Mouse (Mus musculus) MEL-GATA-1-ER (cell line): Measurements from ENCODE around the gene Cort.
"Not testable (repeated sequence)": the region's sequence is repeated elsewhere in the genome, so short reads cannot be mapped to it uniquely, and the experiment has no call there.

ENCODE experiments used
- DNase-seq: peaks from one replicate; pipeline ENCODE4 v3.0.0-alpha.2; 2012; ENCODE audit warnings: low read depth; ENCODE audit errors: extremely low read depth

The Cort gene

DNA sequence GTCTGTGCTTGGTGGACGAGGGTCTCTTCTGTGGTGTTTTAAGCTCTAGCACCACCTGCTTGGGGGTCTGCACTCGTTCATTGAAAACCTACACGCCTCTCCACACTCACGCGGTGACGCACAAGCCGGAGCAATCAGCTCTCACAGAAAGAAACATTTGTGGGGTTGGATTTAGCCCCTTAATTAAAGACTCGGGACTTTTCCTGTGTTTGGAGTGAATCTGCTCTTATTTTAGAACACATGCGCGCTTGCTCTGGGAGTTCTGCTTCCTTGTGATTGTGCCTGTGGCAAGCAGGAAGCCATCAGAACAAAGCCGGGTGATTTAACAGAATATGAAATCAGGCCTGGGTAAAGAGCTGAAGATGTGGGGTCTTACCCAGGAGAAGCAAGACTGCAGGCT lies at the start of gene Cort:
Gene Cort, minus strand, starts transcription at position 101 of the 400 bp plus-strand sequence.
- DNase-seq = no peak

DNA sequence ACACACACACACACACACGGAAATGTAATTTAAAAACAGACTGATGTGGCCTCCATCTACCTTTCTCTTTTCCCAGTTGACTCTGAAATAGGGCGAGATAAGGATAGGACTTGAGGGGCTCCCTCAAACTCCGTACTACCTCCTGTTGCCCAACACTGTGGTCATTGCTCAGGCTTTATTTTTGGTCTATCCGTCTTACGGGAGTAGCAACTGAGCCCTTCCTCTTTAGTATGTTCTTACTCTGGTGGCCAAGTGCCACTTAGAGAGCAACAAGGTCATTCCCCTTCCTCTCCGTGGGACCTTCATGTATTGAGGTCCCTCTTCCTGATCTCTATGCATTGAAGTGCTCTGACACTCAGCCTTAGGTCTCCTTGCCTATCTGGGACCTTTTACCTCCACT lies 47.1 kb upstream of the Cort start:
- no peak for DNase-seq

DNA sequence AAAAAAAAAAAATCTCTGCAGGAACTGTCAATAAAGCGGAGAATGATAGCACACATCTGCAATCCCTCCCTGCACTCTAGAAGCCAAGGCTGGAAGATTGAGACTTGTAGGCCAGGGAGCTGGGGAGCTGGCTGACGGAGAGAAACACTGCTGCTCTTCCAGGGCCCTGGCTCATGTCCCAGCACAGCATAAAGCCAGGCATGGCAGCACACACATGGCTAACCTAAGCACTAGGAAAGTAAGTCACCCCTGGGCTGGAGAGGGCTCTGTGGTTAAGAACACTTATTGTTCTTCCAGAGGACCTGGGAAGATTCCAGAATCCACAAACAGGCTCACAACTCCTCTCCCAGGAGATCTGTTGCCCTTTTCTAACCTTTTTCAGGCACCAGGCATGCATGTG lies 46.1 kb upstream of the Cort start:
- no peak for DNase-seq

DNA sequence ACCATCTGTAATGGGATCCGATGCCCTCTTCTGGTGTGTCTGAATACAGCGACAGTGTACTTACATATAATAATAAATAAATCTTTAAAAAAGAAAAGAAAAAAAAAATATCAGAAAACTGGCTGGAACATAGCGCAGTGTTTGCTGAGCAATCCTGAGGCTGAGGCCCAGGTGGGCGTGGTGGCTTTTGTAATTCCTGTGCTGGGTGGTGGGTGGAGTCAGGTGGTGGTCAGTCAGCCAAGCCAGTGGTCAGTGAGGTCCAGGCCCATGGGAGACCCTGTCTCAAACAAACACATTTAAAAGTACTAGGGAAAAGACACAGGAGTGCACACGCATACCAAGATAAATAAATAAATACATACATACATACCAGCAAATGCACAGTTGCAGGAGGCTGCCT lies 45.5 kb upstream of the Cort start:
- DNase-seq = no peak

DNA sequence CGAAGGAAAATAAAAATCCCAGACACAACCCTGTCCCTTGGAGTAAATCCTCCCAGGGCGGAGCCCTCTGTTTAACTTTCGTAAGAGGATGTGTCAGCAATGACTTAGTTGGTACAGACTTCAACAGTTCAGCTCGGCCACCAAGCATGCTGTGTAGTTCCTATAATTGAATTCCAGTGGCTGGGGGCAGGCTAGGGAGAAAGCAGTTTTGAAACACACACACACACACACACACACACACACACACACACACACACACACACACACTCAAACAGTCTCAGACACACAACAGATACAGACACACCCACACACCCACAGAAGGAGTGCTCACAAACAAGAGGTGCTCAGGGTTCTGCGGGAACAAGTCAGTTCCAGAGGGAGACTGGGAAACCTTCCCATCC lies 45.0 kb upstream of the Cort start:
- DNase-seq = no peak

DNA sequence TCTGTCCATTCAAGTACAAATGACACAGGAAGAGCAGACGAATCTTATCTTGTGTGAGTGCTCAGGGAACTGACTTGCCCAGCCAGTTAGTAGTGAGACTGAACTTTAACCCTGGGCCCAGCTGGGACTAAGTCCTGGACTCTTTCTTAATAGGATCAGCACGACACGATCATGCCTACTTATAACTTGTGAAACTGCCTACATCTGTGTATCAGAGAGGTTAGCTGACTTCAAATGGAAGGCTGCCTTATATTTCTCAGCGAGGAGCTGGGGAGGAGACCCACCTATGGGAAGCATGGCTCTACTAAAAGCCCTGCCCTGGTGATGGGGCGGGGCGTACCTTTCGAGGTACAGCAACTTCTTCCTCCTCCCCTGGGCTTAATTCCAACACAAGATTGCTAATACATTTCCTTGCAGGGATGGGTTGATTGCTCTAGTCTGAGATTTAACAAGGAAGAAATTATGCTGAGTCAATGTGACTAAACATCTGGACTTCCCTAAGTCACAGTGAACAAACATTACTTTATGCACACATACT lies 43.9 kb upstream of the Cort start:
- DNase-seq = peak; percentile 65

DNA sequence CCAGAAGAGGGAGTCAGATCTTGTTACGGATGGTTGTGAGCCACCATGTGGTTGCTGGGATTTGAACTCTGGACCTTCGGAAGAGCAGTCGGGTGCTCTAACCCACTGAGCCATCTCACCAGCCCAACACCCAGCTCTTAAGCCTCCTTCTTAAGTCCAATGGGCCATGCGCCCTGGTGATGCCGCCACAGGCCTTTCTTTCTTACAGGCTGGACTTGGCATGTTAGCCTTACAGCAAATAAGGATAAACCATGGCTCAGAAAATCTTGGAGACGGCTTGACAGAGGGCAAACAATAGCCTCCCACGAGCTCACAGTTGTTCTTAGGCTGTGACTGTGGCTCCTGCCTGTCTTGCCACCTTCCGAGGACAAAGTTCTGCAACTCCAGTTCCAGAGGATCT lies 43.4 kb upstream of the Cort start:
- DNase-seq = not testable (repeated sequence)

DNA sequence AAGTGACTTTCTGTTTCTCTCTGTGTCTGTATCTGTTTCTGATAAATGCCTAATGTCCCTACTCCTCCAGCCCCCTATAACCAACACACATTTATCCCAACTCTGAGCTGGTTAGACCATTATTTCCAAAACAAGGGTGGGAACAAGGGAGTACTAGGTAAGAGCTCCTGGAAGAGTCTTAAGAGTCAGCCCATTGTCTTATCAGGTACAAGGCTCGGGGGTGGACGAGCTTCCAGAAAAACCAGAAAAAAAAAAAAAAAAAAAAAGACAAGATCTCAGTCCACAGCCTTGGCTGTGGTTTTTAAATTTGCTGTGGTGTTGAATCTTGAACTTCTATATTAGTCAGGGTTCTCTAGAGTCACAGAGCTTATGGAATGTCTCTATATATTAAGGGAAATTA lies 41.5 kb upstream of the Cort start:
- no peak for DNase-seq

DNA sequence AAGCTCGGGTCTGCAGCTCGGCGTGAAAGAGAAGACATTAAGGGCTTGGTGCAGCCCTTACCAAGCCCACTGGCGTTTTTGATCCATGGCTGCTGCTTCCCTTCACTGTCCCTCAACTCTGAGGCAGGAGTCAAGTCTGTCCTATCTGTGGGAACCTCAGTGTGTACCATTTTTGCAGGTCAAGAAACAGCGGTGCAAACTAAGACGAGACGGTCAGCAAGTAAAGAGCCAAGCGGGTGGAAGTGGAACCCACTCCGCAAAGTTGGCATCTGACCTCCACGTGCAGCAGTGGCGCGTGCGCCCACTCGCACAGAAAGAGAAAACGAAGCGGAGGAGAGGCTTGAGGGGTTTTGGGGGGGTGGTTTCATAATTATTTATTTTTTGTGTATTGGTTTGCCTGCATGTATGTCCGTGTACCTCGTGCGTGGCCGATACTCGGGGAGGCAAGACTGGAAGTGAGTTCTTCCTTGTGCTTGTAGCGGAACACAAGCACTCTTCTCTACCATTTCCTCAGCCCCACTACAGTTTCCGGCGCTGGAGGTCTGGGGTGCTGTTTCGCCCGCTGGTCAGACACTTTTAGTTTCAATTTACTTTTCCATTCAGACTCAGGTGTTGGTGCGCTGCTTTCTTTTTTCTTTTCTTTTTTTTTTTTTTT lies 40.5 kb upstream of the Cort start:
- no peak for DNase-seq

DNA sequence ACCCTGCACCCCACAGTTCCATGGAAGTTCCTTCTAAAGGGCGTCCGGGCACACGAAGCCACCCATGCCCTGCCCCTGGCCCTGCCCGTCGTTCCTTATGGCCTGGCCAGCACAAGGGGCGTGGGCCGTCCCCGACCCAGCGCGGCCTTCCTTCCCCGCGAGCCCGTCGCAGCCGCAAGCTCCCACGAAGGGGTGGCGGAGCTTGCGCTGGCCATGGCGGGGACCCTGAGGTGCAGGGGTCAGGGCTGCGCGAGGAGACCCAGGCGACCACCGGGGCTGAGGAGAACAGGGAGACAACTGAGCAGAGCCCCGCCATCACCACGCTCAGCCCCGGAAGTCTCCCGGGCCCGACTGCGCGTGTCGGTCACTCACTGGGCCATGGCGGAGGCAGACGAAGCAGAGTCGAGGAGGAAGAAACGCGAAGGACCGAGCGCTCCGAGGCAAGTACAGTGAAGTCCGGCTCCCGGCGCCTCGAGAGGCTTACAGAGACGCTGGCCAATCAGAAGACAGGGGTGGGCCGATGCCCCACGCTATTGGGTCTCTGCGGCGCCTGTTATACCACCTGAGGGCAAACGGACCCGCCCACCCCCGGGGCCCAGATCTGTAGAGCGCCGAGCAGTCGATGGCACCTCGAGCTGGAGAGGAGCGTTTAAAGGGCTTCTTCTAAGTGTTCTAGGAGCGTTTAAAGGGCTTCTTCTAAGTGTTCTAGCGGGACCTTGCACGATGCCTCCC lies 39.8 kb upstream of the Cort start, which contains the start of gene Pgd:
Gene Pgd, minus strand, starts transcription at position 557 of the 732 bp plus-strand sequence.
- peak; percentile 91 for DNase-seq

DNA sequence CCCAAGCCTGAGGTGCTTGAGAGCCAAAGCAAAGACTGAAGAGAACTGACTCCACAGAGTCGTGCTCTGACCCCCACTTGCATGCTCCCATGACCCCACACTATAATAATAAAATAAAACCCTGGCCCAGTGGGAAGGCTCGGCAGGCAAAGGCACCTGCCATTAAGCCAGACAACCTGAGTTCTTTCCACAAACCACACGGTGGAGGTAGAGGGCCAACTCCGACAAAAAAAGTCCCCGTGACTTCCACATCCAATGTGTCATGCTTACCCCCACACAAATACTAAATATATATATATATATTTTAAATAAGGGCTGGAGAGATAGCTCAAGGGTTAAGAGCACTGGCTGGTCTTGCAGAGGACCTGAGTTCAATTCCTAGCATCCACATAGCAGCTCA lies 37.6 kb upstream of the Cort start:
- no peak for DNase-seq

DNA sequence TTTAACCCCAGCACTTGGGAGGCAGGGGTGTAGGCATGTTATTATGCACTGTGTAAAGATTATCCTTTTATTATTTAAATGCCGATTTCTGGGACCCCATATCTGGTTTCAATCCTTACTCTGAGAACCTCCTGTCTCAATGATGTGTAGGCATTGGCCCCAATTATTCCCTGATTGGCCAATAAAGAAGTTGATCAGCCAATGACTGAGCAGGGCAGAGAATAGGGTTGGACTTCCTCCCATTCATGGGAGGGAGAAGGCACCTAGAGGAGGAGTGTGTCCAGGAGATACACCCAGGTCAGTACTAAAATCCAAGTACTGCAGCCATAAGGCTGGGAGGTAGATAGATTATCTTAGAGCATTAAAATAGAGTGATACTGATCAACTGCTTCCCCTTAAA lies 36.6 kb upstream of the Cort start:
- no peak for DNase-seq

DNA sequence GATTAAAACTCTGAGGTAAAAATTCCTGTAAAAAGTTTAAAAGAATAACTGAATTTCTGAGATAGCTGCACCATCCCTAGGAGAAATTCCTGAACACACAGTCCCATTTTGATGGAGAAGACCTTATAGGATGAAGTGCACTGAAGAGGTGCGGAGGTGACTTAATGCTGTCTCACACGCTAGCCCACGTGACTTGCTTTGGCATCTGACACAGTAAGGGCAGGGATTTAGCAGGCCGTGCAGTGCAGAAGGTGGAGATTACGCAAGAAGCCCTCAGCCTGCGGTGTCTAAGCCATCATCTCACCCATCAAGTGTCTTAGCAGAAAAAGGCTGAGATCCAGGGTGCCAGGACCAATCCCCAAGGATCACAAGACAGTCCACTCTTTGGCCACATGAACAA lies 34.6 kb upstream of the Cort start:
- DNase-seq = no peak

DNA sequence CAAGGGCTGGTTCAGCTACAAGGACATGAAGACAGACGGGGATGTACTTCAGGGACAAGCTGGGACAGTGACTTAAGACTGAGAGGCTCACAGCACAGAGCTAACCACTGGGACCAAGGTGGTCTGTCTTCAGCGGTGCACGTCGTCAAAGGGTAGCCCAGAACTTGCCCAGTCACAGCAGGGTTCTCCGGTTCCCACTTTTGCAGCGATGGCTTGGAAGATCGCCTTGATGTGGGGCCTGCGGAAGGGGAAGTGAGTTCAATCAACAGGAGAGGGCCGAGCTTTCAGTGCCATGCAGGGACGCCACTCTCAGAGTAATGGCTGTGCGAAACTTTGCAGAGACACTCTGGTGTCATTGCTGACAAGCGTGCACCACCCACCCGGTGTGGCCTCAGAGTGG lies 33.3 kb upstream of the Cort start:
- DNase-seq = no peak

DNA sequence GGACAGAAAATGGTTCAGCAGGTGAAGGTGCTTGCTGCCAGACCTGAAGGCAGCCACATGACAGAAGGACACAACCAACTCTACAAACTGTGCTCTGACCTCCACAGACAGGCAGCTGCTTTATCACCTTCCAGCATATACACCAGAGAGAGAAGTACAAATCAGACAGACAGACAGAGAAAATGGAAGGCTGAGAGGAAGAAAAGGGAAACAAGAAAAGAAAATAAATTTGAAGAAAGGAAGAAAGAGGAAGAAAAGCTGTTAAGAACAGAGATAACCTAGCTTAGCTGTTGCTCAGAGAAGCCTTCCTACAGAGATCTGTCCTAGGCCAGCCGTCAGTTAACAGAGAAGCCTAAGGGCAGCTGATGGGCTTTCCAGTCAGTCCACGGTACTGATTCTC lies 32.6 kb upstream of the Cort start:
- no peak for DNase-seq

DNA sequence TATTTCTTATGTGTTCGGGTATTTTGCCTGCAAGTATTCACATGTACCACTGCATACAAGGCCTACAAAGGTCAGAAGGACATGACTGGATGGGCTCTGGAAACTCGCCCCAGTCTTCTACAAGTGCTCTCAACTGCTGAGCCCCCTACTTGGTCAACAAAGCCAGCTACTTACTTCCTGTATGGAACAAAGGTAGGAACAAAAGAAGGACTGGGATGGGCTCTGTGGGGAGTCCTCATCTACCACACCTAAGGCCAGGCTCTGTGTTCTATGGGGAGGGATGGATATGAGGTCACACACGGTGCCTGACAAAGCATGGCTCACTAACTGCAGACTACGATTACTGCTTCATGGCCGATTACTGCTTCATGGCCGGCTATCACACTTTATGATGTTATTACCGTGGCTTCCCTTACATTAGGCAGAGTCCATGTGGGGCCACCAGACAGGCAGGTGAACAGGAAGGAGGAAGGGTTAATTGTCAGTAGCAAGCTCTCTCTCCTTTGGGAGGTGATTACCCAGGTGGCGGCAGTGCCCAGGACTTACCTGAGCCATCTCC lies 30.9 kb upstream of the Cort start:
- DNase-seq = no peak

DNA sequence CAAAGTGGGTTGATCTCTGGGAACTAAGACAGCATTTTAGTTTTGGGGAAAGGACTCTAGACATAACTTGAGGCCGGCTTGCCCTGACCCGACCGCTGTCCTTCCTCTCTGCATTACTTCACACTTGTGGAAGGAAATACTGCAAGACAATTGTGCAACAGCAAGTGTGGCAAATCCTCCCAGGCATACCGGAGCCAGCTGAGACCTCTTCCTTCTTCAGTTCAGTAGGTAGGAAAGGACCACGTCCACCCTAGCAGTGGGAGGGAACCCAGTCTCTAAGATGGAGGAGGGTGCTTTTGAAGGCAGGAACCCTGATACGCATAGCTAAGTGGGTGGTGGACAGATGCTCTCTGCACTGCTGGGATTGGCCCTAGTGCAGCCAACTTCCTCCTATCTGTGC lies 29.1 kb upstream of the Cort start:
- DNase-seq = no peak

DNA sequence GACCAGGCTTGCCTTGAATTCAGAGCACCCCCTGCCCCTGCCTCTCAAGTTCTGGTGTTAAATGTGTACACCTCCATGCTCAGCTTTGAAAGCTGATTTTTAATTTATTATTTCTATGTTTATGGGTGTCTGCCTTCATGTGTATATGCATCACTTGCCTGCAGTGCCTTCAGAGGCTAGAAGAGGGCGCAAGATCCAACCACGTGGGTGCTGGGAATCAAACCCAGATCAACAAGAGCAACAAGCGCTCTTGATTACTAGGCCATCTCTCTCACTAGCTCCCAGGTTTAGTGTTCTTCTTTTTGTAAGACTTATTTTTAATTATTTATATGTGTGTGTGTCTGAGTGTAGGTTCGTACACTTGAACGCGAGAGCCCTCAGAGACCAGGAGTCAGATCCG lies 28.3 kb upstream of the Cort start:
- DNase-seq = no peak

DNA sequence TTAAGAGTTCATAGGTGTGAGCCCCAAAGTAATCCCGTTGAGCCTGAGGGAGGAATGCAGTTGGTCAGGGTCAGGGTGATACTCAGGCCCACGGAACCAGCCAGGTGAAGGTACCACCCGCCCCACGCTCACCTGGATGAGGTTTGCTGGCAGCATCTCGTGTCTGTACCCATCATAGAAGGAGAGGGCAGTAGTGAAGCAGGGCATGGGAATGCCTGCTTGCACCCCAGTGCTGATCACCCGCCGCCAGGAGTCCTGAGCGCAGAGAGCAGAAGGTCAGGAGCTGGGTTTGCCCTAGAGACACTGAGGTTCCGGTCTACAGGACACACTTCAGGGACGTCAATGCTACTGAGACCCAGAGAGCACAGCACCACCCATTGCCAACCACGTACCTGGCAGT lies 24.2 kb upstream of the Cort start:
- DNase-seq = no peak

DNA sequence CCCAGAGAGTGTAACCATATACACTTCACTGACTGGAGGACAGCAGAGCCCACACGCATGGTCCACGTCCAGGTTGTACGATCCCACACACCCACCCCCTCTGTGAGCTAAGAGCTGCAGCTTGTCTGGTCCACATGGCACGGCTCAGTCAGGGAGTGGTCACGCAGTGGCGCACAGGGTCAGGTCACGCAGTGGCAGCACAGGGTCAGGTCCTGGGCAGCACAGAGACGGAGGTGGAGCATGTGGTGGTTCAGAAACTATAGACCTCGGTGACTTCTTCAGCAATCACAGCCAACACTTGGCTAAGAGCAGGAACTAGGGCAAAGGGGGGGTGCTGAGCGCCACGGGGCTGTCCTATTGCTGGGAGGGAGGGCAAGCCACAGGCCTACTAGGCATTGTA lies 23.7 kb upstream of the Cort start:
- no peak for DNase-seq

DNA sequence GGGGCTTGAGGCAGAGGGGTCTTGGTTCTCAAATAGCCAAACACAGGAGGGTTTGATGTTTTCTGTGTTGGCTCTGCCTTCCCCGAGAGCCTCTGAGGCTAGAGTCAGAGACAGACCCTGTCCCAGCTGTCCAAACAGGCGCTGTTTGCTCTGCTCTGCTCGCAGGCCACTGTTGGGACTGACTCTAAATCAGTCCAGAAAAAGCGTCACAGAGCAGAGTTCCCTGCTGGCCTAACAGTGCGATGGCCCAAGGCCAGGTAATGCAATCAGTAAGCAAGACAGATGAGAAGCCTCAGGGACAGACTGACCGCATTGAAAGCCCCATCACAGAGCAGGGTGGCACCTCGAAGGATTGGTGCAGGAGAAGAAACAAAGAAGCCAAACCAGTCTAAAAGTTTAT lies 23.0 kb upstream of the Cort start:
- no peak for DNase-seq

DNA sequence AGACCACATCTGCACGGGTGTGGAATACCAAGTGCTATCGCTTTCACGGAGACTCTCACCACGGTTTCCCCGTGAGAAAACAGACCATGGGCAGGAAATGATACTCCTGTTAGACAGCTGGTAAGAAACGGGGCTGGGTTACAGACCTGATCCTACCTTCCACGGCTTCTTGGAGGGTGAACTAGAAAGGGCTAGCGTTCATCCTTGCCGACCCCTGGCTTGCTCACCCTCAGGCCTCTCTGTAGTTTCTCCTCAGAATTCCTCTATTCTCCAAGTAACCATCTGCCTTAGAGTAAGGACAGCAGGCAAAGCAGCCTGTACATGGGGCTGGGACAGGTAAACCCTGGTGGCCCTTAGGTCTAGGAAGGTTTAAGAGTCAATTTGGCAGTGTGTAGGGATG lies 22.6 kb upstream of the Cort start:
- DNase-seq = no peak

DNA sequence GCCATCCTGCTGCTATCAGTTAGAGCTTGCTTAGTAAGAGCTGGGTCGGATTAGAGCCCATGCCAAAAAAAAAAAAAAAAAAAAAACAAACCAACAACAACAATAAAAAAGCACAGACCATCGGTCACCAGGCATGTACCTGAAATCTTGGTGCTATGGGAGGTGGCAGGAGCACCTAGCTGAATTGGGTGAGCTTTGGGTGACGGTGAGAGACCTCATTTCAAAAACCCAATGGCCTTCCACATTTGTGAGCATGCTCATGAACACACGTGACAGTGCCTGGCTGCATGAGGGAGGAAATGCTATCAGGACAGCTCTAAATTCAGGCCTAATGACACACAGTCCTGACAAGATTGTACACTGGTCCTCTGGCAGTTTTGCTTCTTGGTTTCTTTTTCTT lies 21.5 kb upstream of the Cort start:
- DNase-seq = no peak
